Mouse (Mus musculus): ENCODE data around the gene Higd2a. TPM values are rescaled to one million over a fixed set of nuclear protein-coding genes. Genes with fewer than 3 reads are reported as not detected.

Gene Higd2a
- polyA plus RNA-seq, 1 experiment from 2014 or later, result 224 TPM

DNA sequence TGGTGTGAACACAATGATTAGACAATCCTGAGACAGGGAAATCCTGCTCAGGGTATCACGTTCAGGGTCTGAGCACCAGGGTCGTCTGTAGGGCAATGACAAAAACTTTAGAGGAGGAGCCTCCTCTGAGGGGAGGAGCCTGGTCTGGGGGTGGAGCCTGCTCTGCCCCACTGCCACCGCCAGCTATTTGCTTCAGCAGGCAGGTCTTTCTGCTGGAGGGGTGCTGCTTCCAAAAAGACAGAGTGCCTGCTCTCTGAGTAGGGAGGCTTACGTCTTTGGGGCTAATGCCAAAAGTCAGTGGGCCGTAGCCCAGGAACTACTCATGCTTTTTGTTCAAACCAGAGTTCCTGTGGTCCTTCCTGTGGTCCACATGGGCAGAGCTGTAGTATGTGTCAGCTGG, 21.6 kb upstream of the Higd2a start:
- ATAC-seq, result no peak
- Histone ChIP-seq H3K27me3 (no peaks in the 10 kb centered on the region), H3K9ac (replicated peaks) (no peak overlapping the region), H3K9me3 (no peaks in the 10 kb centered on the region), H3K4me2 (replicated peaks) (no peak overlapping the region), H3K4me1 (replicated peaks) (peaks cover 18% of the 10 kb centered on the region), H3K4me3 (replicated peaks) (no peak overlapping the region), H3K27ac (no peak overlapping the region), H3K36me3 (no peaks in the 10 kb centered on the region)
- 39% methylated on average over 5 of the region's 5 CpGs for WGBS

DNA sequence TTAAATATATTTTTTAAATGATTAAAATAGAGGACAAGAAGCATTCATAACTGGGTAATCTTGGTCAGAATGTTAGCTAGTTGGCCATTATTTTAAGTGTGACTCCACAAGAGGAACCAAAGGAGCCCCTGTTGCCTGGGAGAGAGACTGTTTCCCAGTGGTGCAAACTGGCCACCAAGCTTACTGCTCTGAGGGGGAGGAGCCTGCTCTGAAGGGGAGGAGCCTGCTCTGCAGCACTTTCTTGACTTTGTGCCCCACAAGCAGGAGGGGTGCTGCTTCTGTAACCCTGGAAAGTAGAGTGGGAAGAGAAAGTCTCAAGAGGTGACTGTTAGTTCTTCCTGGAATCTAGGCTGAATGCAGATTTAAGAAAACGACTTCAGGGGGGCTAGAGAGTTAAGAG, 20.7 kb upstream of the Higd2a start:
- H3K4me2 ChIP-seq (replicated peaks), result no peak overlapping the region
- no peak overlapping the region for H3K9ac ChIP-seq (replicated peaks)
- H3K27me3 ChIP-seq, result peaks cover 6% of the 10 kb centered on the region; the same call in 1 of the 2 replicates
- no peaks in the 10 kb centered on the region for H3K9me3 ChIP-seq
- H3K4me1 ChIP-seq (replicated peaks), result peaks cover 10% of the 10 kb centered on the region
- H3K36me3 ChIP-seq, result no peaks in the 10 kb centered on the region
- H3K27ac ChIP-seq, result no peak overlapping the region
- H3K4me3 ChIP-seq (replicated peaks), result no peak overlapping the region
- WGBS, result 50% methylated on average over 1 of the region's 1 CpGs
- ATAC-seq, result no peak

DNA sequence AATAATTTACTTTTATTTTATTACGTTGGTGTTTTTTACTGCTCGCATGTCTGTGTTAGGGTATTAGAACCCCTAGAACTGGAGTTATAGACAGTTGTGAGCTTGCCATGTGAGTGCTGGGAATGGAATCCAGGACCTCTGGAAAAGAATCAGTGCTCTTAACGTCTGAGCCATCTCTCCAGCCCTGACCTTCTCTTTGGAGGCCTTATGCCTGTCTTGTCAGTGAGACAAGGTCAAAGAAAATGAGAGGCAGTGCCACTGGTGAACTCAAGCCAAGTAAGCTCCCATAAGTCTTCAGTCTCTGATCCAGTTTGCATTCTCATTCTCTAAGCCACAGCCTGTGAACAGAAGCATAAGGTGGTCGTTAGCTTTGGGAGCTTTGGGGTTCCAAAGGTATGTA, 19.3 kb upstream of the Higd2a start:
- Histone ChIP-seq H3K36me3 (no peaks in the 10 kb centered on the region), H3K27ac (no peak overlapping the region), H3K4me1 (replicated peaks) (peaks cover 13% of the 10 kb centered on the region), H3K4me2 (replicated peaks) (no peak overlapping the region), H3K9ac (replicated peaks) (no peak overlapping the region), H3K9me3 (no peaks in the 10 kb centered on the region), H3K27me3 (peaks cover 6% of the 10 kb centered on the region; the same call in 1 of the 2 replicates), H3K4me3 (replicated peaks) (no peak overlapping the region)
- ATAC-seq, result no peak
- 79% methylated on average over 4 of the region's 4 CpGs for WGBS

DNA sequence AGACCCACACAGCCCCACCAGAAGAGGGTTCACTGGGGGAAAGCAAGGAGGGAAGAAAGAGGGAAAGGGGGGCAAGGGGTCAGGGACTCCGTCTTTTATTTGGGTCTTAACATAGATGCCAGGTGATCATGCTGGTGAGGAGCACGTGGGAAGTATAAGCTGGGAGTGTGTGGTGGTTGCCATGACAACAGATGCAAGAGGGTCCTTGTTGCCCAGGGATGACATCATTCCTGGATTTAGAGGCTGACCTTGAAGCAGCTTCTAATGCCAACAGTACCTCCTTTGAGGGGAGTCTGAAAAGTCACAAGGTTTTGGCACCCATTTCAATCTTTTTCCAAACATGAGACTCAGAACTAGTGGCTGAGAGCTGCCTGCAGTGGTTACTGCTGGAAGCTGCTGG, 18.4 kb upstream of the Higd2a start:
- Histone ChIP-seq H3K36me3 (peaks cover under 1% of the 10 kb centered on the region), H3K27me3 (peaks cover 6% of the 10 kb centered on the region; the same call in 1 of the 2 replicates), H3K4me3 (replicated peaks) (no peak overlapping the region), H3K4me2 (replicated peaks) (no peak overlapping the region), H3K4me1 (replicated peaks) (peaks cover 20% of the 10 kb centered on the region), H3K9me3 (no peaks in the 10 kb centered on the region), H3K27ac (no peak overlapping the region), H3K9ac (replicated peaks) (no peak overlapping the region)
- WGBS, result 24% methylated on average over 2 of the region's 2 CpGs
- ATAC-seq, result no peak

DNA sequence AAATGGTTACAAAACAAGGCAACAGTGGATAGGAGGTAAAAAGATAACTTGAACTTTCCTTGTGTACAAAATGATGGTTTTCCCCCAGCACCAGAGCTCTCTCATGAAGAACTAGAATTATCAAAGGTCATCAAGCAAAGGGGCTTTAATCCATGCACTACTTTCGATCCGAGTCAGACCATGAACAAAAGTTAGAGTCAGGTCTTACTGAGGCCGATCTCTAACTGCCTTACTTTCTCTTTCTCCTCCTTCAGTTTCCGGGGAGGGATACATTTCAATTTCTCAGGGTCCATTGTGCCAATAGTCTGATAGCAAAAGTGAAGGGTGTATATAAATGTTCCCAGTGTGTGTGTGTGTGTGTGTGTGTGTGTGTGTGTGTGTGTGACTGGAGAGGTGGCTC, 17.4 kb upstream of the Higd2a start:
- H3K4me1 ChIP-seq (replicated peaks), result peaks cover 28% of the 10 kb centered on the region
- no peak for ATAC-seq
- 79% methylated on average over 4 of the region's 4 CpGs for WGBS
- no peak overlapping the region for H3K9ac ChIP-seq (replicated peaks)
- peaks cover 10% of the 10 kb centered on the region for H3K36me3 ChIP-seq
- H3K27ac ChIP-seq, result no peak overlapping the region
- H3K4me3 ChIP-seq (replicated peaks), result no peak overlapping the region
- no peaks in the 10 kb centered on the region for H3K9me3 ChIP-seq
- no peak overlapping the region for H3K4me2 ChIP-seq (replicated peaks)
- H3K27me3 ChIP-seq, result peaks cover 6% of the 10 kb centered on the region; the same call in 1 of the 2 replicates

DNA sequence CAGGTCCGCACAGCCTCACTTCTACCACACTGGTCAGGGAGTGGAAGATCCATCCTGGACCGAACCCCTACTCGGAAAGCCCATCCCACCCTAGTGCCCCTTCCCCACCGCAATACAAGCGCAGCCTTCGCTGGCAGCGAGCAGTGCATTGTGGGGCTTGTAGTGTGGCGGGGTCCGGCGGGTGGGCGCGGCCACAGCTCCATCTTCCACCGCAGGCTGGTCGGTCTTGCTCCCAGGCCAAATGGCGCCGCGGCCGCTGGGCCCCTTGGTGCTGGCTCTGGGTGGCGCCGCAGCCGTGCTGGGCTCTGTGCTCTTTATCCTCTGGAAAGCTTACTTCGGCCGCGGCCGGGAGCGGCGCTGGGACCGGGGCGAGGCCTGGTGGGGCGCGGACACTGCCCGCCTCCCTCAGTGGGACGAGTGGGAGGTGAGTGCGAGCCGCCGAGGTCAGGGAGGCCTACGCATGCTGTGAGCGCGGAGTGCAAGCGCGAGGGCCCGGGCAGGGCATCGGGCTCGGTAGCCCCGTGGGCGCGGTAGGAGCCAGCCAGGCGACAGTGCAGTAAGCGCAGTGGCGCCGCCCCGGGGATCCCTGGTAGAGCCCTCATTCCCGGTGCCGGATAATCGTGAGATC, 15.0 kb upstream of the Higd2a start, which contains the start of gene Arl10:
Gene Arl10 (plus strand): TSS at position 162 of the 628 bp plus-strand sequence.
- Histone ChIP-seq H3K36me3 (peaks cover 33% of the 10 kb centered on the region), H3K27ac (peak within 1 kb of the TSS; percentile 84), H3K27me3 (peaks cover 6% of the 10 kb centered on the region; the same call in 1 of the 2 replicates), H3K4me1 (replicated peaks) (peaks cover 36% of the 10 kb centered on the region), H3K9me3 (no peaks in the 10 kb centered on the region), H3K4me3 (replicated peaks) (peak within 1 kb of the TSS; percentile 98), H3K4me2 (replicated peaks) (peak within 1 kb of the TSS; percentile 96), H3K9ac (replicated peaks) (peak within 1 kb of the TSS; percentile 97)
- under 1% methylated on average over 55 of the region's 55 CpGs for WGBS
- ATAC-seq, result peak; percentile 95

DNA sequence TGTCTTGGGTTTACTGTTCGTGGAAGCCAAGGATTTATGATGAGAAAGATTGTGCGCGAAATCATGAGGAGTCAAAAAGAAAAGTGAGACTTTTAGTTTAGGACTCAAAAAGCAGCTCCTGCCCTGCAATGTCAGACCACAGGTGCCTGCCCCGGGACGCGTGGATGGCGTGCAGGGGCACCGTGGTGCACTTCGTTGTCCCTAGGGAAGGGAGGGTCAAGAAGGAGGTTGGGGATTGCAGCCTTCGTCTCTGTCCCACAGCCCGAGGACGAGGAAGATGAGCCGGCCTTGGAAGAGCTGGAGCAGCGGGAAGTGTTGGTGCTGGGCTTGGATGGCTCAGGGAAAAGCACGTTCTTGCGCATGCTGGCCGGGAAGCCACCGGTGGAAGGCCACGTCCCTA, 14.5 kb upstream of the Higd2a start:
- H3K36me3 ChIP-seq, result peaks cover 38% of the 10 kb centered on the region
- WGBS, result 2% methylated on average over 19 of the region's 19 CpGs
- peak; percentile 32; the same call in 1 of the 2 replicates for ATAC-seq
- peak overlapping the region; percentile 98 for H3K4me3 ChIP-seq (replicated peaks)
- H3K27ac ChIP-seq, result peak overlapping the region; percentile 84
- H3K4me2 ChIP-seq (replicated peaks), result peak overlapping the region; percentile 96
- H3K9me3 ChIP-seq, result no peaks in the 10 kb centered on the region
- peak overlapping the region; percentile 97 for H3K9ac ChIP-seq (replicated peaks)
- H3K4me1 ChIP-seq (replicated peaks), result peaks cover 36% of the 10 kb centered on the region
- H3K27me3 ChIP-seq, result peaks cover 6% of the 10 kb centered on the region; the same call in 1 of the 2 replicates

DNA sequence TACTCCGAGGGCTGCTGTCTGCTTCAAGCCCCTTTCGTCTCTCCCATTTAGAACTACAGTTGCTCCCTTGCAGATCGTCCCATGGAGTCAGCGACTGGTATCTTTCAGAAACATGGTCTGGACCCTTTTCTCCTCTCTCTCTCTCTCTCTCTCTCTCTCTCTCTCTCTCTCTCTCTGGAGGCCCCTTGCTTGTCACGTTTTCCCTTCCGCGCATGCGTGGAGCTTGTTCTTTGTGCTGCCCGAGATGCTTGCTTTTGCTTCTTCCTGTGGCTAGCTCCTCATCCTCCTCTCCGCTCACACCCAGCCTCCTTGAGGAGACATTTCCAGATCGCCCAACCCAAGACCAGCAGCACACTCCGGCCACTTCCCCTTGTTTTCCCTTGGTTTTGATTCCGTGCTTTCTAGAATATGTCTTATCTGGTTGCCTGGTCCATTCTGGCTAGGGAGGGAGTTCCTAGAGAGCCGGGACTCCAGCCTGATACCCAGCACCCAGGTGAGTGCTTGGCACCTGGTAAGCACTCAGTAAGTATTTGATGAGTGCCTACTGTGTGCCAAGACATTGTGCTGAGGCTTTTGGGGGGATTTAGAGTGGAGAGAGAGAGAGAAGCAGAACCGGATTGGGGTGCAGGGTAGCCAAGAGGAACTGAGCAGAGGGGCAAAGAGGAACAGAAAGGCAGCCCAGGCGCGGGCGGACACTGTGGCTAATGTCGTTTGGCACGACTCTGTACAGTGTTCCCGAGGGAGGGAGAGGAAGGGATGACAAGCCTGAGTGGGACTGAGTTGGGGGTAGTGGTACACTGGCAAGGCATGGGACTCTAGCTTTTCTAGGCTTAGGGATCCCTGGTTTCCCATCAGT, 12.1 kb upstream of the Higd2a start:
- WGBS, result 88% methylated on average over 21 of the region's 21 CpGs
- Histone ChIP-seq H3K27me3 (peaks cover 6% of the 10 kb centered on the region; the same call in 1 of the 2 replicates), H3K27ac (no peak overlapping the region), H3K4me1 (replicated peaks) (peaks cover 36% of the 10 kb centered on the region), H3K36me3 (peaks cover 62% of the 10 kb centered on the region), H3K9ac (replicated peaks) (peak overlapping the region; percentile 33), H3K9me3 (no peaks in the 10 kb centered on the region), H3K4me3 (replicated peaks) (no peak overlapping the region), H3K4me2 (replicated peaks) (no peak overlapping the region; the same call in 1 of the 2 replicates)
- no peak for ATAC-seq

DNA sequence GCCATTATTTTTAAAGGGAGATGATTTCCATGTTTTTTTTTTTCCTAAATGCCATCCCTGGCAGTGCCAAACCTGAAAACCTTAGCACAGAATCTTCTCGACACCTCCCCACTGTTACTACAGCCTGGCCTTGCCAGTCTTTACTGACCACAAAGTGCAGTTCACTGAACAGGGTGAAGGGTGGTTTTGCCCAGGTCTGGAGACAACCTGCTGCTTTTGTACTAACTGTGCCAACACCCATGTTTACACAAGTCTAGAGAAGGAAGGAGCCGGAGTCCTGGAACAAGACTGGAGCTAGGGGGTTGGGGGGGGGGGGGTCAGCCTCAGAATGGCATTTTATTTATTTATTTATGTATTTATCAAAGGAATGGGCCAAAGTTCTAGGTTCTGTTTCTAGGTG, 8.6 kb upstream of the Higd2a start:
- H3K27me3 ChIP-seq, result no peaks in the 10 kb centered on the region
- 85% methylated on average over 2 of the region's 2 CpGs for WGBS
- ATAC-seq, result no peak
- no peak overlapping the region for H3K27ac ChIP-seq
- H3K4me3 ChIP-seq (replicated peaks), result no peak overlapping the region
- peaks cover 21% of the 10 kb centered on the region for H3K4me1 ChIP-seq (replicated peaks)
- no peak overlapping the region for H3K4me2 ChIP-seq (replicated peaks)
- peaks cover 97% of the 10 kb centered on the region for H3K36me3 ChIP-seq
- no peak overlapping the region for H3K9ac ChIP-seq (replicated peaks)
- no peaks in the 10 kb centered on the region for H3K9me3 ChIP-seq

DNA sequence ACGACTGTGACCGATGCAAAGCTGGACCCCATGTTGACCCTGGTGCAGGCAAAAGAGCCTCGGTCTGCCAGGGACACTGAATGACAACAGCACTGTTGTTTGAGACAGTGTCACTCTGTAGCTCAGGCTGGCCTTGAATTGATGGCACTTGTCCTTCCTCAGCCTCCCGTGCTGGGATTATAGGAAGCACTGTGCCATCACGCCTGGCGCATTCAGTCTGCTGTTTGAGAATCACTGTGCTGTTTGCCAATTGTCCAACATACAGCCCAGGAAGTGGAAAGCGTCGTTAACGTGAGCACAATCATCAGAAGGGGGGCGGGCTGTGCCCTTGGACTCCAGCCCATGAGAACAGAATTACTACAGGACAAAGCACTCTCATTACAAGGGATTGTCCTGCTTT, 7.9 kb upstream of the Higd2a start:
- Histone ChIP-seq H3K9me3 (no peaks in the 10 kb centered on the region), H3K4me3 (replicated peaks) (no peak overlapping the region), H3K4me2 (replicated peaks) (no peak overlapping the region), H3K27ac (no peak overlapping the region), H3K27me3 (no peaks in the 10 kb centered on the region), H3K4me1 (replicated peaks) (peaks cover 14% of the 10 kb centered on the region; the same call in 1 of the 2 replicates), H3K36me3 (peaks cover 93% of the 10 kb centered on the region), H3K9ac (replicated peaks) (no peak overlapping the region)
- ATAC-seq, result no peak
- WGBS, result 76% methylated on average over 10 of the region's 10 CpGs

DNA sequence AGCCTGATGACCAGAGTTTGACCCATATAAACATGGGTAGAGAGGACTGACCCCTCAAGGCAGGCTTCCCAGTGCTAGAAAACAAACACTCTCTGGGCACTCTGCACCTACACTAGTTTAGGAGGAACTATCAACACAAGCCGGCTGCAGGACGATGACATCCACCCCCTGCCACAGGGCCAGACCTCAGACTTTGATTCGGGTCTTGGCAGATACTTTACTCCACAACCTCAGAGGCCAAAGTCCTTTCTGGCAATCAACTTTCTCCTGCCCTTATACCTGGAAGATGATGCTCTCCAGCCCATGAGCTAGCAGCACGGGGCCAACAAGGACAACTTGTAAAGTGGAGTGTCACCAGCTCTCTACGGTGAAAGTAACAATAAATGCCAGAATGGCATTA, 7.1 kb upstream of the Higd2a start:
- H3K36me3 ChIP-seq, result peaks cover 92% of the 10 kb centered on the region
- H3K27ac ChIP-seq, result no peak overlapping the region
- H3K9ac ChIP-seq (replicated peaks), result no peak overlapping the region
- ATAC-seq, result no peak
- 0 out of 2 replicates have a peak, but pooled peaks cover 11% of the 10 kb centered on the region for H3K4me1 ChIP-seq (replicated peaks)
- no peaks in the 10 kb centered on the region for H3K9me3 ChIP-seq
- WGBS, result 91% methylated on average over 5 of the region's 5 CpGs
- H3K4me2 ChIP-seq (replicated peaks), result no peak overlapping the region
- no peaks in the 10 kb centered on the region for H3K27me3 ChIP-seq
- no peak overlapping the region for H3K4me3 ChIP-seq (replicated peaks)

DNA sequence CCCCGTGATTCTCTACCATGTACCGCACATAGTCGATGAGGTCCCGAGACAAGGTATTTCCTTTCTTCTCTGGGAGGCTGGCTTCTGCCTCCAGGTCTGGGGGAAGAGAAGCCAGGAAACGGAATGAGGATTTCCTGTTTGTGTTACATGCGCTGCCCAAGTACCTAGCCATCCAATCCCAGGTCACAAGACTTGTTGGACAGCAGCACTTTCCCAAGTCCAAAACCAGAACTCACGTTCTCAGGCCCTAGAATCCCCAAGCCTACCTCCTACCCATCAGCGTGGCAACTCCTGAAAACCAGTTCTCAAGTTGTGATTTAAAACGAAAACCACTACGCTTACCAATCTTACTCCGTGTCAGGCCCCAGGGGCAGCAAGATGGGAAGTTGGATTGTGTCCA, 4.2 kb upstream of the Higd2a start:
- Histone ChIP-seq H3K4me3 (replicated peaks) (no peak overlapping the region), H3K4me1 (replicated peaks) (peaks cover 16% of the 10 kb centered on the region), H3K27ac (no peak overlapping the region), H3K27me3 (no peaks in the 10 kb centered on the region), H3K36me3 (peaks cover 67% of the 10 kb centered on the region), H3K9me3 (no peaks in the 10 kb centered on the region), H3K4me2 (replicated peaks) (no peak overlapping the region), H3K9ac (replicated peaks) (no peak overlapping the region)
- ATAC-seq, result no peak
- 95% methylated on average over 11 of the region's 11 CpGs for WGBS

Measured in midbrain, embryonic 13.5 days (tissue).